Mouse (Mus musculus) midbrain, embryonic 12.5 days (tissue): ENCODE measurements around the gene Cage1. TPM values are rescaled to one million over a fixed set of nuclear protein-coding genes. Genes with fewer than 3 reads are reported as not detected.

Source experiments
- ATAC-seq: fragments of 200-750 bp; cut with Nextera tagmentation; 2 replicates; pipeline ENCODE4 v1.8.0; 2017; ENCODE audit warnings: low read depth, moderate TSS enrichment, moderate library complexity; ENCODE audit not compliant: low FRiP score
- H3K27ac ChIP-seq: fragments of 300-500 bp; sonication (generic); replicated peaks from 2 replicates; pipeline ENCODE4 v1.5.1; 2016; ENCODE audit warnings: mild to moderate bottlenecking
- H3K27me3 ChIP-seq: fragments of 300-500 bp; sonication (generic); 2 replicates; pipeline ENCODE4 v1.6.1; 2016; ENCODE audit warnings: mild to moderate bottlenecking
- H3K36me3 ChIP-seq: fragments of 300-500 bp; sonication (generic); 2 replicates; pipeline ENCODE4 v1.6.1; 2016
- H3K4me1 ChIP-seq: fragments of 300-500 bp; sonication (generic); 2 replicates; pipeline ENCODE4 v1.6.1; 2016
- H3K4me2 ChIP-seq: fragments of 300-500 bp; sonication (generic); replicated peaks from 2 replicates; pipeline ENCODE4 v1.6.1; 2016; ENCODE audit warnings: mild to moderate bottlenecking, moderate library complexity
- H3K4me3 ChIP-seq: fragments of 300-500 bp; sonication (generic); 2 replicates; pipeline ENCODE4 v1.5.1; 2016; ENCODE audit warnings: mild to moderate bottlenecking
- H3K9ac ChIP-seq: fragments of 300-500 bp; sonication (generic); replicated peaks from 2 replicates; pipeline ENCODE4 v1.6.1; 2016; ENCODE audit warnings: mild to moderate bottlenecking, moderate library complexity
- H3K9me3 ChIP-seq: fragments of 300-500 bp; sonication (generic); 2 replicates; pipeline ENCODE4 v1.6.1; 2016; ENCODE audit warnings: mild to moderate bottlenecking
- WGBS: fragments of 180-500 bp; shearing (Covaris S2); methylation state at CpG from one replicate; pipeline ENCODE4 v1.1.7; 2016; 5-methylcytosine and 5-hydroxymethylcytosine counted together
- polyA plus RNA-seq: library from polyadenylated mRNA; unstranded; fragments of >200 nt; fragmentation: Nextera tagmentation; extraction: Ambion mirVana; gene quantifications from 2 replicates; pipeline ENCODE4 v1.2.1, GENCODE M21; 2016

The Cage1 gene
- polyA plus RNA-seq, 1 experiment from 2014 or later: 1.9 TPM

DNA sequence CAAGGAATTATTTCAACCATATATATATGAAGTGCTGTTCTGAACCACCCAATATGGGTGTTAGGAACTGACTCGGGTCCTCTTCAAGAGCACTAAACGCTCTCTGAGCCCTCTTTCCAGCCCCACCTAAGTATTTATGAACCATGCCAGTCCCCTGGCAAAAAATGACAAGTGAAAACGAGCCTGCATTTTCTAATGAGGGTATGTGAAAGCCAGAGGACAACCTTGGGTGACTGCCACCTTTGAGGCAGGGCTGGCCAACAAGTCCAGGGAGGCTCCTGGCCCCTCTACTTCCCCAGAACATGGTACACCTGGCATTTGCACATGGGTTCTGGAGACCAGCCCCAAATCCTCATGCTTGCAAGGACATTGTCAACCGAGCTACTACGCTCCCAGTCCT is 62.1 kb downstream of the Cage1 start:
- Histone ChIP-seq H3K27me3 (no peaks in the 10 kb centered on the region), H3K9ac (no peak overlapping the region), H3K4me2 (no peak overlapping the region), H3K36me3 (peaks cover 33% of the 10 kb centered on the region), H3K9me3 (no peaks in the 10 kb centered on the region), H3K4me1 (no peaks in the 10 kb centered on the region), H3K4me3 (no peak overlapping the region), H3K27ac (no peak overlapping the region)
- no peak for ATAC-seq
- 90% methylated on average over 5 of the region's 5 CpGs for WGBS

DNA sequence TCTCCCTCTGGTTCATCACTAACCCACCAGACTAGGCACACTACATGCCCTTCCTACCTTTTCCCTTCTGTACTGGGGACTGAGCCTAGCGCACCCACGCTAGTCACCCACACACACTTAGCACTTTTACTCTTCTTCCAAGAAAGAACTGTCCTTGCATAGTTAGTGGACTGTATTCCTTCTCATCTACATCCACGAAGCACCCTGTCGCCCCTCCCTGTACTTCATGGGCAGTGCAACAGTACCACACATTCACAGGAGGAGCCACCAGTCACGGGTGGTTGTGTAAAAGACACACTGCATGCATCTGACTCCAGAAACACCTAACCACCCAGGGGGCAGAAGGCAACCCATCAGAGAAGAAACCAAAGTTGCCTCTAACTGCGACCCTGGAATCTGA is 62.8 kb downstream of the Cage1 start:
- no peaks in the 10 kb centered on the region for H3K4me1 ChIP-seq
- H3K9me3 ChIP-seq: no peaks in the 10 kb centered on the region
- ATAC-seq: no peak
- no peak overlapping the region for H3K4me2 ChIP-seq
- H3K9ac ChIP-seq: no peak overlapping the region
- WGBS: 86% methylated on average over 6 of the region's 6 CpGs
- H3K27ac ChIP-seq: no peak overlapping the region
- peaks cover 26% of the 10 kb centered on the region for H3K36me3 ChIP-seq
- H3K4me3 ChIP-seq: no peak overlapping the region
- no peaks in the 10 kb centered on the region for H3K27me3 ChIP-seq

DNA sequence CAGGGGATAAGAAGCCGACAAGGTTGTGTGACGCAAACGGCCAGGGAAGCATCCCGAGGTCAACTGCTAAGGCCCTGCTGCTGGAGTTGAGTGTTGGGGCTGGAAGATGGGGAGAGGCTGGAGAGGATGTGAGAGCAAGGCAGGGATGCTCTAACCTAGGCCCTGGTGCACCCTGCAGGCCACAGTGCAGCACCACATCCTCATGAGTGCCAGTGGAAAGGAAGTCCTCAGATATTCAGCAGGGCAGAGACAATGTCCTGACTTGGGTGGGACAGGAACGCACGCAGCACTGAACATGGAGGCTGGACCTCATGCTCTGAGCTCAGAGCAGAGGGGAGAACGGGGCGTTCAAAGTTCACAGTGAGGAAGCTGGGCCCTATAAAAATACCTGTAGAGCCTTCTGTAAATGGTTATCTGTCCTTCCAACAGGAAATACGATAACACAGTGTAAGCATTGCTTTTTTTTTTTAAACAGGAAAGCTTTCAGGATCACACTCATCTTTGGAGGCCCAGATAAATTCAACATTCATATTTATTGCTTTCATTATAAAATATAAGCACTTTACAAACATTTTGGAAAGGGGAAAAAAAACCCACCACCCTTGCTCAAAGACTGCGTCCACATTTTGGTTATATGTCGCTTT is 65.9 kb downstream of the Cage1 start:
- WGBS: 91% methylated on average over 11 of the region's 11 CpGs
- no peak for ATAC-seq

DNA sequence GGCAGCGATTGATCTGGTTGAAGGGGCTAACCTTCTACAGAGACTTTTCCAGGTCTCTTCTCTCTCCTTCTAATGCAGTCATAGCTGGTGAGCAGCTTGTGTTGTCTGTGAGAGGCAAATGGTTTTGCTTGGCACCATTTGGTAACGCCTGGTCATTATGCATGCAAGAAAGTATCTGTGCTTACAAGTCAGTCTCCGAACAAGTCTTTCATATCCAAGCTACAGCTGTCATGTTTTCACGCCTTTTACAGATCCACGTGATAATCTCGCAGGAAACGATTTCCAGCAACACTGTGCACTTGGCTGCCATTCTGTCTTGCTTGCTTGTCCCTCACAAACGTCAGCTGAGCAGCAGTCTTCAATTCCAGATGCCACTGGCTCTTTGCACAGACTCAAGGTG is 66.9 kb downstream of the Cage1 start:
- 76% methylated on average over 8 of the region's 8 CpGs for WGBS
- ATAC-seq: no peak
- Histone ChIP-seq H3K4me3 (no peak overlapping the region), H3K27ac (no peak overlapping the region), H3K4me1 (peaks cover 13% of the 10 kb centered on the region), H3K4me2 (no peak overlapping the region), H3K9ac (no peak overlapping the region), H3K9me3 (no peaks in the 10 kb centered on the region), H3K27me3 (peaks cover 8% of the 10 kb centered on the region), H3K36me3 (no peaks in the 10 kb centered on the region)

More for the DNA sequence above, 65.9 kb downstream of the Cage1 start:
- H3K27ac ChIP-seq: no peak overlapping the region
- H3K36me3 ChIP-seq: peaks cover 4% of the 10 kb centered on the region; the same call in 1 of the 2 replicates
- peaks cover 13% of the 10 kb centered on the region for H3K4me1 ChIP-seq
- no peak overlapping the region for H3K4me2 ChIP-seq
- H3K9ac ChIP-seq: no peak overlapping the region
- H3K27me3 ChIP-seq: no peaks in the 10 kb centered on the region
- no peaks in the 10 kb centered on the region for H3K9me3 ChIP-seq
- H3K4me3 ChIP-seq: no peak overlapping the region

DNA sequence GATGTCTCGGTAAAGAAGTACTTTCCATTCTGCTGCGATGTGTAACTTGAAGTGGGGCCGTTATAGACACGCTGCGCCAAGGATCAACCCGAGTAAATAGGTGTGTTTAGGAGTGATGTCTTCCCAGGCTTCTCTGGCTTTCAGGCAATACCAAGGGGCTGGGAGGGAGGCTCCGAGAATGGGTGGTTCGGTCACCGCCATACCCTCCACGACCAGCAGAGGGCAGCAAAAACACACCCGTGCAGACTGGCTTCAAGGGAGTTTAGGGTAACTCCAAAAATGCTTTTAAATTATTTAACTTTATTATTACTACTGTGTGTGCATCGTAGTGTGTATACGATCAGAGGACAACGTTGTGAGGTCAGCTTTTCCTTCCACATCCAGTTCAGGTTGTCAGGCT is 67.5 kb downstream of the Cage1 start:
- Histone ChIP-seq H3K4me2 (no peak overlapping the region), H3K9me3 (no peaks in the 10 kb centered on the region), H3K4me3 (no peak overlapping the region), H3K9ac (no peak overlapping the region), H3K36me3 (no peaks in the 10 kb centered on the region), H3K27me3 (peaks cover 14% of the 10 kb centered on the region), H3K27ac (no peak overlapping the region), H3K4me1 (peaks cover 16% of the 10 kb centered on the region)
- ATAC-seq: no peak
- WGBS: 11% methylated on average over 14 of the region's 14 CpGs

DNA sequence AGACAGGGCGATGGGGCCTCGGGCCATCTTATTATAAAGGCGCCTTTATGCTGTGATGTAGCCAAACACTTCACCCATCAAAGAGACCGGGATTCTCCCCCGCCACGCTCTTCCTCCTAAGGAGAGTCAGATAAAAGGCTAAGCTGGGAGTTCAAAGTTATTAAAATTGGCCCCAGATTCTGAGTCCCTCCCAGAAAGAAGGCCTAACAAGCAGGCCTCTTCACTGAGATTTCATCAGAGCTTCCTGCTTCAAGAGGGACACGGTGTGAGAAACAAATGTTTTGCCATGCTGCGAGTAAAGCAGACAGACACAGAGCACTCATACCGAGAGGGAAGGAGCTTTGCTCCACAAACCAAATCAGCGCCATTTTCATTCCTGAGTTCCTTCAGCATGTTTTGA is 69.3 kb downstream of the Cage1 start:
- no peaks in the 10 kb centered on the region for H3K36me3 ChIP-seq
- no peak overlapping the region for H3K4me2 ChIP-seq
- H3K27ac ChIP-seq: peak overlapping the region; percentile 30; the same call in 1 of the 2 replicates
- 61% methylated on average over 10 of the region's 10 CpGs for WGBS
- peaks cover 24% of the 10 kb centered on the region for H3K4me1 ChIP-seq
- H3K9ac ChIP-seq: no peak overlapping the region; the same call in 1 of the 2 replicates
- H3K9me3 ChIP-seq: no peaks in the 10 kb centered on the region
- H3K27me3 ChIP-seq: peaks cover 26% of the 10 kb centered on the region
- no peak for ATAC-seq
- no peak overlapping the region for H3K4me3 ChIP-seq

DNA sequence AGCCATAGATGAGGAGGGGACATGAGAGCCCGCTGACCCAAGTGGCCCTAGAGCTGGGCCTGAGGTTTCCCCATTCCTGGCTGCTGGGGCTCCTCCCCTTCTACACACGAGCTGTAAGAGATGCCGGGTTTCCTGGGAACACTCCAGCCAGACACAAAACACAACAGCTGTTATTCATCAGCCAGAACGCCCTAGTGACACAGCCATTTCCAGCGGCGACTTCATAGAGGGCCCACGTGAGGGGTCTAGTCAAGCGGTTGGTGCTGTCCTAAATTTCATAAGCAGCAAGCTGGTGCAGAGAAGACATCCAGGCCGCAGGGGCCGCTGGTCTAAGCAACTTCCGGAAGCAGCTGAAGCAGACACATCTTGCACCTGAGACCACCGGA is 69.8 kb downstream of the Cage1 start:
- no peaks in the 10 kb centered on the region for H3K9me3 ChIP-seq
- peaks cover 26% of the 10 kb centered on the region for H3K27me3 ChIP-seq
- 68% methylated on average over 12 of the region's 12 CpGs for WGBS
- H3K27ac ChIP-seq: peak overlapping the region; percentile 30
- H3K4me1 ChIP-seq: peaks cover 24% of the 10 kb centered on the region
- H3K4me3 ChIP-seq: no peak overlapping the region
- H3K9ac ChIP-seq: no peak overlapping the region; the same call in 1 of the 2 replicates
- ATAC-seq: no peak
- H3K36me3 ChIP-seq: no peaks in the 10 kb centered on the region
- H3K4me2 ChIP-seq: no peak overlapping the region

DNA sequence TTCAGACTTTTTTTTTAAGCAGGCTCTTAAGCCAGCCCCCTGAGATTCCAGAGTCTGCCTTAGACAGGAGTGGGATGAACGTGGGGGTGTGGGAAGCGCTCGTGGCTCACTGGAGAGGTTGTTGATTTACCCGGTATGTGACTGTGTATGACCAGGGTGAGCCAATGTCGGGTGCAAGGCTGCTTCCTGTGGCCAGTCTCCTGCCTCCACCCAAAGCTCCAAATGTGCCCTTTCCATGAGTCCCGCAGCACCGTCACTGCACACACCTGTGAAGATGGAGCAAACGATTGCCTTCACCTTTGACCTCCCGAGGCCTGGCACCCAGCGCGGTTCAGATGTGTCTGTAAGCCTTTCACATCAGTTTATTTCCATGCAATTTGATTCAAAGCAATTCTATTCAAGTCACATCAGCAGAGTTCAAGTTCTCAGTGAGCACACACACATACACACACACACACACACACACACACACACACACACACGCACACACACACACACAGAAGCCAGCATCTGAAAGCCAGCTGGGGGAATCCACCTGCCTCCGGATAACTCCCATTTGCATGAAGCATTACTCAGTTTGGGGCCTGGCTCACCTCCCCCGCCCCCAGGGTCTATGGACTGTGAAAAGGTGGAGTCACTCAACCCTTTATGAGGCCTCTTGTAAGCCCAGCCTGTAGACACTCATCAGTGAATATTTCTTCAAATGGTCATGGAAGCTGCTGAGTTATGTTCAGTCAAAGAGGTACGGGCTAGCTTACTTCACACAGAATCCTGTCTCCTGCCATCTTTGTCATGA is 70.4 kb downstream of the Cage1 start:
- Histone ChIP-seq H3K4me2 (no peak overlapping the region), H3K4me3 (no peak overlapping the region), H3K27ac (peak overlapping the region; percentile 30; the same call in 1 of the 2 replicates), H3K9ac (no peak overlapping the region), H3K9me3 (no peaks in the 10 kb centered on the region), H3K36me3 (no peaks in the 10 kb centered on the region), H3K4me1 (peaks cover 24% of the 10 kb centered on the region), H3K27me3 (peaks cover 26% of the 10 kb centered on the region)
- no peak for ATAC-seq
- WGBS: 77% methylated on average over 15 of the region's 15 CpGs

DNA sequence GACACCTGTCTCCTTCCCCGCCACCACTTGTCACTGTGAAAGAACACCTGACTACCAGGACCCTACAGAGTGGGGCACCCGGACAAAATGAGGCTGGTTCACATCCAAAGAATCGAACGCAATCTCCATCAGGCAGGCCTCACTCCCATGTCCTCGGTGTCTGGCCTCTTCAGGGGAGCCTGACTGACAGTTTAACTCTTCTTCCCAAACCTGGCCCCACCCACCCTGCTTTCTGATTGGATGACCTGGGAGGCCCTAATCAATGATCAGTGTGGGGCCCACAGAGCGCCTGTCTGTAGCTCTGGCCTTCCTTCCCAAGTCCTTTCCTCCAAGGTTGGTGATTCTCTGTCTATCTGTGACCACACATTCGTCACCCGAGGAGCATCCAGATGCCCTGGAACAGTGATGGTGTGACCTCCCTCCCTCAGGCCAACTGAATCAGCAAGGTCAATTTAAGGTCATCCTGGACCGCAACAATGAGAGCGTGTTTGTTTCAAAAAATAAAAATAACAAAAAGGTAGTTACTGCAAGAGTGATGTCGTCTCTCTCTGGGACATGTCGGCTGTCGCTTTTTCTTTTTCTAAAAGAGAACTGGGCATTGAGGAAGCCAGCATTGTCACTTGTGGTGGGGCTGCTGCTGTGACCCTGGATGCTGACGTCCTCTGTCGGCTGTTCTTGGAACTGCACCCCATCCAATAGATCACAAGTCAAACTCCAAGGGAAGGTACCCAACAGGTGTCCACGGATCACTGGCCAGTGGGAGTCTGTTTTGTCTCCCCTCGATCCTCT is 71.5 kb downstream of the Cage1 start:
- Histone ChIP-seq H3K27me3 (peaks cover 26% of the 10 kb centered on the region), H3K4me3 (no peak overlapping the region), H3K9me3 (no peaks in the 10 kb centered on the region), H3K4me1 (peaks cover 24% of the 10 kb centered on the region), H3K4me2 (no peak overlapping the region), H3K27ac (no peak overlapping the region), H3K9ac (no peak overlapping the region), H3K36me3 (no peaks in the 10 kb centered on the region)
- WGBS: 26% methylated on average over 17 of the region's 17 CpGs
- ATAC-seq: no peak

DNA sequence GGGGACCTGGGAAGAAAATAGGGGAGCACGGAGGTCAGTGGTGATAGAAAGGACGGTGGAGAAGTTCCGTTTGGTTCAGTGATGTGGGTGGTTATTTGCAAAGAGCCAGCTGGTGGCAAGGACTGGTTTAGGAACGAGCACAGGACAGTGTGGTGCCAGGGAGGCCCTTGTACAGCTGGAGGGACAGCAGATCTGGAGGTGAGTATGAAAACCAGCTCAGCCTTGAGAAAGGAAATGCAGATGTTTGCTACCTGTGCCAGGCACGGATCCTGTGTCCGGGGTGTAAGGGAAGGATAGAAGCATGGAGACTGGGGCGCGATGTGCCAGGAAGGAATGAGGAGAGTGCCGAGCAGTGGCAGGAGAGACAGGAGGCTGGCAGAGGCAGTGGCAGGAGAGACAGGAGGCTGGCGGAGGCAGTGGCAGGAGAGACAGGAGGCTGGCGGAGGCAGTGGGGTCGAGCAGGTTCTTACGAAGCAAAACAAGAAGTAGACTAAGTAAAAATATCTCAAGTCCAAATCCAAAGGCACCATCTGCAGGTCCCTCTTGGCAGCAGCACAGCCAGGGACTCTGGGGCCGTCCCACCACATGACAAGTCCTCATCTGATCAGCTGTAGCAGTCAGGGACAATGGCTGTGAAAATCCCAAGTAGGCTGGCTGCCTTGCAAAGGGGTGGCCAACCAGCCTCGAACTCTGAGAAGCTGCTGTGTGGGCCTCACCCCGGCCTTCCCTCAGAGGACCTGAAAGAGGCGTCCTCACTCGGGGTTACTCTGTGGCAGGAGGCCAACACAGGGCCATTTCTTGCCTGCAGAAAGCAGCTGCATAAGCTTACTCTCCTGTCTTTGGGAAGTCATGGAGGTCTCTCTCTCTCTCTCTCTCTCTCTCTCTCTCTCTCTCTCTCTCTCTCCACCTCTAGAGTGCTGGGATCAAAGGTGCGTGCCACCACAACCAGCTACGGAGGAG is 72.5 kb downstream of the Cage1 start:
- no peak overlapping the region for H3K27ac ChIP-seq
- no peaks in the 10 kb centered on the region for H3K36me3 ChIP-seq
- no peaks in the 10 kb centered on the region for H3K9me3 ChIP-seq
- H3K4me2 ChIP-seq: peak overlapping the region; percentile 52
- no peak overlapping the region for H3K9ac ChIP-seq
- 0 out of 2 replicates have a peak overlapping the region, but pooled peaks have one; percentile 40 for H3K4me3 ChIP-seq
- no peak for ATAC-seq
- H3K27me3 ChIP-seq: peaks cover 26% of the 10 kb centered on the region
- 40% methylated on average over 20 of the region's 20 CpGs for WGBS
- H3K4me1 ChIP-seq: peaks cover 24% of the 10 kb centered on the region

DNA sequence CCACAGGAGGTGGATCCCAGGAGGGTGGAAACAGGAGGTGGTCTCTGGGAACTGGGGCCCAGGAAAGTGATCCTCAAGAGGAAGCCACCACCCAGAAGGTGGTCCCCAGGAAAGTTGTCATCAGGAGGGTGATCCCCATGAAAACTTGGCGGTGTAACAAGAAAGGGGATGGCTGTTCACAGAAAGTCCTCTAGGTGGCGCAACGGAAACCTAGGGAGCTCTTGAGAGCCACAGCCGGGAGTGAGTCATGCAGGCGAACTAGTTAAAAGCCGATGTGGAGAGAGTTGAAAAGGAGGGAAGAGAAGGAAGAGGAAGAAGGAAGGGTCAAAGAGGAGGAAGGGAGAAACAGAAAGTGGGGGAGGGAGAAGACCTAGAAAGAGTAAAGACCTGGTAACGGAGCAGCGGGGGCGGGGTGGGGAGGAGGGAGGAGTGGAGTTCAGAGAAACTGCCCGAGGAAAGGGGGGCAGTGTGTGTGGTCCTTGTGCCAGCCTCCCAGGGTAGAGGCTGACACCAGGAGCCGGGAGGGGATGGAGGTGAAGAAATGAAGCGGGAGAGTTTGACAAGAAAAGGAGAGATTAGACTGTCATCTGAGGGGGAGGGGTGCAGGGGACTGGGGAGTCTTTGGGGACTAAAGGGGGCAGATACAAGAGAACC is 73.4 kb downstream of the Cage1 start:
- H3K27me3 ChIP-seq: peaks cover 26% of the 10 kb centered on the region
- peak overlapping the region; percentile 40 for H3K4me3 ChIP-seq
- under 1% methylated on average over 12 of the region's 12 CpGs for WGBS
- ATAC-seq: peak; percentile 32; the same call in 1 of the 2 replicates
- peak overlapping the region; percentile 52 for H3K4me2 ChIP-seq
- 0 out of 2 replicates have a peak overlapping the region, but pooled peaks have one; percentile 17 for H3K9ac ChIP-seq
- H3K9me3 ChIP-seq: no peaks in the 10 kb centered on the region
- no peaks in the 10 kb centered on the region for H3K36me3 ChIP-seq
- H3K27ac ChIP-seq: no peak overlapping the region
- H3K4me1 ChIP-seq: peaks cover 24% of the 10 kb centered on the region
